Mouse (Mus musculus): ENCODE measurements around the gene Flvcr2. TPM values are rescaled to one million over a fixed set of nuclear protein-coding genes. Genes with fewer than 3 reads are reported as not detected.

Flvcr2 gene
- polyA plus RNA-seq, 1 experiment from 2014 or later: 5.6 TPM

GRCm38 (mm10) chr12:85810959-85811358 lies 64.6 kb downstream of the Flvcr2 start:
- H3K36me3 ChIP-seq: peaks cover 26% of the 10 kb centered on the region

GRCm38 (mm10) chr12:85811676-85812075 lies 65.3 kb downstream of the Flvcr2 start:
- 98% methylated on average over 4 of the region's 4 CpGs for WGBS
- H3K36me3 ChIP-seq: peaks cover 32% of the 10 kb centered on the region
- ATAC-seq (ENCODE audit: low FRiP score): no peak

More at GRCm38 (mm10) chr12:85810959-85811358, 64.6 kb downstream of the Flvcr2 start:
- H3K9me3 ChIP-seq (replicated peaks): no peaks in the 10 kb centered on the region
- ATAC-seq (ENCODE audit: low FRiP score): no peak
- no peak overlapping the region for H3K4me3 ChIP-seq (replicated peaks)
- no peaks in the 10 kb centered on the region for H3K4me1 ChIP-seq
- no peaks in the 10 kb centered on the region for H3K27me3 ChIP-seq (replicated peaks)
- no peak overlapping the region for H3K4me2 ChIP-seq
- no peak overlapping the region for H3K9ac ChIP-seq (replicated peaks)
- no peak overlapping the region for H3K27ac ChIP-seq (replicated peaks)

GRCm38 (mm10) chr12:85813599-85813998 lies 67.3 kb downstream of the Flvcr2 start:
- Histone ChIP-seq H3K27me3 (replicated peaks) (no peaks in the 10 kb centered on the region), H3K36me3 (peaks cover 44% of the 10 kb centered on the region), H3K4me3 (replicated peaks) (no peak overlapping the region), H3K4me1 (0 out of 2 replicates have a peak, but pooled peaks cover 2% of the 10 kb centered on the region), H3K4me2 (no peak overlapping the region), H3K9ac (replicated peaks) (no peak overlapping the region), H3K27ac (replicated peaks) (no peak overlapping the region), H3K9me3 (replicated peaks) (no peaks in the 10 kb centered on the region)
- WGBS: 73% methylated on average over 2 of the region's 2 CpGs
- ATAC-seq (ENCODE audit: low FRiP score): no peak; the same call in 1 of the 2 replicates

More at GRCm38 (mm10) chr12:85811676-85812075, 65.3 kb downstream of the Flvcr2 start:
- Histone ChIP-seq H3K27ac (replicated peaks) (no peak overlapping the region), H3K4me2 (no peak overlapping the region), H3K4me3 (replicated peaks) (no peak overlapping the region), H3K9ac (replicated peaks) (no peak overlapping the region), H3K4me1 (no peaks in the 10 kb centered on the region), H3K27me3 (replicated peaks) (no peaks in the 10 kb centered on the region), H3K9me3 (replicated peaks) (no peaks in the 10 kb centered on the region)

GRCm38 (mm10) chr12:85822051-85822450 lies 75.7 kb downstream of the Flvcr2 start:
- ATAC-seq (ENCODE audit: low FRiP score): no peak
- no peak overlapping the region for H3K27ac ChIP-seq (replicated peaks)
- no peaks in the 10 kb centered on the region for H3K9me3 ChIP-seq (replicated peaks)
- no peak overlapping the region for H3K4me3 ChIP-seq (replicated peaks)
- no peaks in the 10 kb centered on the region for H3K27me3 ChIP-seq (replicated peaks)
- no peak overlapping the region for H3K4me2 ChIP-seq
- H3K36me3 ChIP-seq: peaks cover 35% of the 10 kb centered on the region
- H3K4me1 ChIP-seq: peaks cover 40% of the 10 kb centered on the region
- whole genome bisulfite sequencing: 79% methylated on average over 9 of the region's 9 CpGs
- no peak overlapping the region for H3K9ac ChIP-seq (replicated peaks)

DNA sequence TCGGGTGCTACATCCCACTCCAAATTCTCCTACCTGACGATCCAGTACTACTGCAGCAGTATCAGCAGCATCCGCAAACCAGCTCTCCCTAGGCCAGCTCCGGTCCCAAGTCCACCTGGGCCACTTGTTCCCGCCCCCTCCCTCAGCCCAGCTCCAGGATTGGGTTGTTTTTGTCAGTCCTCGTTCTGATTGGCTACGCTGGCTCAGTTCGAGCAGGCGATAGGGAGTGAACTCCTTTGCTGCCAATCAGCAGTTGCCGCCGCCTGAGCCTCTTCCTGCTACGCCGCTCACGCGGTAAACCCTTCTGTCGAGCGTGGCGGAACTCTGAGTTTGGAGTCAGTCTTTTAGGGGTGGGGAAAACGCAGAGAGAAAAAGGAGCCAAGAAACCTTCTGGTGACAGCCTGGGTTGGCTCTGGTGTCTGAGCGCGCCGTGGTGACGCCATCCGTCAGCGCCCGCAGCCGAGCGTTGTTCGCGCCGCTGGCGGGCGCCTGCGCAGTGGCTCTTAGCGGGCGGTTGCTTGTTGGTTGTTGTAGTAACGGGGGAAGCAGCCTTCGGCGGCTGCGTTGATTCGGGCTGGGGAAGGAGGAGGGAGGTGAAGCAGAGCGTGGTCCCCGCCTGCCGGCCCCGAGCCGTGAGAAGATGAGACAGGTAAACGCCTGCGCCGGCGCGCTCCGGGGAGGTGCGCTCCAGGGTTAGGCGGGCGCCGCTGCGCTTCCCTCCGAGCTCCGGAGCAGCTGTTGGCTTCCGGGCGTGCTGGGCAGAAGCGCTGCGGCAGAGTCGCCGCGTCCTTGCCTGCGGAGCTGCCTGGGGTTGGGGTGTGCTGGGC lies 78.3 kb downstream of the Flvcr2 start, which contains the start of the genes Erg28 and Ttll5:
Gene Erg28, minus strand, starts transcription at position 113 of the 827 bp plus-strand sequence.
Gene Ttll5, plus strand, starts transcription at position 222 of the 827 bp plus-strand sequence.
- WGBS: under 1% methylated on average over 66 of the region's 67 CpGs
- Histone ChIP-seq H3K9me3 (replicated peaks) (no peaks in the 10 kb centered on the region), H3K4me3 (replicated peaks) (peak within 1 kb of the TSS; percentile 80), H3K4me2 (peak within 1 kb of the TSS; percentile 73), H3K36me3 (peaks cover 18% of the 10 kb centered on the region; the same call in 1 of the 2 replicates), H3K27ac (replicated peaks) (peak within 1 kb of the TSS; percentile 95), H3K4me1 (peaks cover 38% of the 10 kb centered on the region), H3K27me3 (replicated peaks) (no peaks in the 10 kb centered on the region), H3K9ac (replicated peaks) (peak within 1 kb of the TSS; percentile 78)
- peak; percentile 98 for ATAC-seq (ENCODE audit: low FRiP score)

- Histone ChIP-seq H3K4me1 (peaks cover 38% of the 10 kb centered on the region), H3K9me3 (replicated peaks) (no peaks in the 10 kb centered on the region), H3K4me3 (replicated peaks) (peak overlapping the region; percentile 80), H3K36me3 (peaks cover 14% of the 10 kb centered on the region; the same call in 1 of the 2 replicates), H3K4me2 (peak overlapping the region; percentile 73), H3K27ac (replicated peaks) (peak overlapping the region; percentile 95), H3K9ac (replicated peaks) (peak overlapping the region; percentile 78), H3K27me3 (replicated peaks) (no peaks in the 10 kb centered on the region)
- ATAC-seq (ENCODE audit: low FRiP score): no peak
- WGBS: 12% methylated on average over 8 of the region's 8 CpGs
These were observed 79.0 kb downstream of the Flvcr2 start for GRCm38 (mm10) chr12:85825361-85825760.

GRCm38 (mm10) chr12:85825822-85826221 lies 79.5 kb downstream of the Flvcr2 start:
- peak overlapping the region; percentile 73 for H3K4me2 ChIP-seq
- H3K4me3 ChIP-seq (replicated peaks): peak overlapping the region; percentile 80; the same call in 1 of the 2 replicates
- H3K27ac ChIP-seq (replicated peaks): no peak overlapping the region
- peaks cover 14% of the 10 kb centered on the region; the same call in 1 of the 2 replicates for H3K36me3 ChIP-seq
- 80% methylated on average over 2 of the region's 2 CpGs for WGBS
- H3K4me1 ChIP-seq: peaks cover 38% of the 10 kb centered on the region
- H3K27me3 ChIP-seq (replicated peaks): no peaks in the 10 kb centered on the region
- no peaks in the 10 kb centered on the region for H3K9me3 ChIP-seq (replicated peaks)
- no peak for ATAC-seq (ENCODE audit: low FRiP score)
- no peak overlapping the region for H3K9ac ChIP-seq (replicated peaks)

- Histone ChIP-seq H3K4me2 (no peak overlapping the region), H3K4me3 (replicated peaks) (no peak overlapping the region), H3K27ac (replicated peaks) (no peak overlapping the region), H3K27me3 (replicated peaks) (no peaks in the 10 kb centered on the region), H3K4me1 (peaks cover 18% of the 10 kb centered on the region), H3K36me3 (peaks cover 22% of the 10 kb centered on the region), H3K9me3 (replicated peaks) (no peaks in the 10 kb centered on the region), H3K9ac (replicated peaks) (no peak overlapping the region)
- no peak for ATAC-seq (ENCODE audit: low FRiP score)
- 98% methylated on average over 3 of the region's 3 CpGs for WGBS
These were observed 82.5 kb downstream of the Flvcr2 start for GRCm38 (mm10) chr12:85828856-85829255.

DNA sequence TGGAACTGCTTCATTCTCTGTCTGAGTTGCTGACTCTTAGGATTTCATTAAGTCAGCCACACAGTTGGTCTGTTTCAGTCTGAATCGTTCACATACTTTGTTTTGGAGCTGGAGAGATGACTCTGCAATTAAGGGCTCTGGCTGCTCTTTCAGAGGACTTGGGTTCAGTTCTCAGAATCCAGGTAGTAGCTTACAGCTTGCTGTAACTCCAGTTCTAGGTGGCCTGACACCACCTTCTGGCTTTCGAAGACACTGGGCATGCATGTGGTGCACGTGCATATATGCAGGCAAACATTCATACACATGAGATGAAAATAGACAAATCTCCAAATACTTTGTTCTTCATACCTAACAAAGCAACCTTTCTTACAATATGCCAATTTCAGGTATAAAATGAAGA lies 83.5 kb downstream of the Flvcr2 start:
- Histone ChIP-seq H3K4me1 (peaks cover 15% of the 10 kb centered on the region), H3K4me3 (replicated peaks) (no peak overlapping the region), H3K9me3 (replicated peaks) (no peaks in the 10 kb centered on the region), H3K27ac (replicated peaks) (no peak overlapping the region), H3K4me2 (no peak overlapping the region), H3K36me3 (peaks cover 26% of the 10 kb centered on the region), H3K9ac (replicated peaks) (no peak overlapping the region), H3K27me3 (replicated peaks) (no peaks in the 10 kb centered on the region)
- 92% methylated on average over 3 of the region's 3 CpGs for WGBS
- ATAC-seq (ENCODE audit: low FRiP score): no peak

DNA sequence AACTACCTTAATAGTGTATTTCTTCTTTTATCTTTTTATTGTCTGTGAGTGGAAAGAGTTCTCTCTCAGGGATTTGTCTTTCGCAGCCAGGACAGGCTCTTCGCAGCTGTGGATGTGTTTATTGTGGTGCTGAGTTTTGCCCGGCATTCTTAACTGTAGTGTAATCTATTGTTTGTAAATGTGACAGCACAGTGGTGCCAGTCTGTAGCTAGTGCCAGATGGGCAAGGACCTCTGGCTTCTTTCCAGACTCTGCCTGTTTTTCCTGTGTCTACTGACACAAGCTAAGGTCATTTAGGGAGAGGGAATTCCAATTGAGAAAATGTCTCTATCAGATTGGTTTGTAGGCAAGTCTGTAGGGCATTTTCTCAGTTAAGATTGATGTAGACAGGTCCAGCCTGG lies 84.4 kb downstream of the Flvcr2 start:
- Histone ChIP-seq H3K27ac (replicated peaks) (no peak overlapping the region), H3K9me3 (replicated peaks) (no peaks in the 10 kb centered on the region), H3K9ac (replicated peaks) (no peak overlapping the region), H3K27me3 (replicated peaks) (no peaks in the 10 kb centered on the region), H3K36me3 (peaks cover 27% of the 10 kb centered on the region), H3K4me1 (peaks cover 10% of the 10 kb centered on the region), H3K4me2 (no peak overlapping the region), H3K4me3 (replicated peaks) (no peak overlapping the region)
- no peak for ATAC-seq (ENCODE audit: low FRiP score)
- WGBS: 52% methylated on average over 3 of the region's 3 CpGs

DNA sequence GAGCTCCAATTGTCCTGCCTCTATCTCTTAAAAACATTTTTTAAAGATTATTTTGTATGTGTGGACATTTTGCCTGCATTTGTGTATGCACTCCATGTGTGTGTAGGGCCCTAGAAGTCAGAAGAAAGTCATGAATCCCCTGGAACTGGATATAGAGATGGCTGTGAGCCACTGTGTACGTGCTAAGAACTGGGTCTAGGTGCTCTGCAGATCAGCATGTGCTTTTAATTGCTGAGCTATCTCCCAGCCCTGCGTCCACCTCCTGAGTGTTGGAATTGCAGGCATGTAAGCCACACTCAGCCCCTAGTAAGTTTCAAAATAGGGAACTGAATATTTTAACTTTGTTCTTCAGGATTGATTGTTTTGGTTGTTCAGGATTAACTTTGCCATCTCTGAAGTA lies 88.2 kb downstream of the Flvcr2 start:
- Histone ChIP-seq H3K4me2 (no peak overlapping the region), H3K36me3 (peaks cover 24% of the 10 kb centered on the region), H3K4me3 (replicated peaks) (no peak overlapping the region), H3K9ac (replicated peaks) (no peak overlapping the region), H3K4me1 (no peaks in the 10 kb centered on the region), H3K9me3 (replicated peaks) (no peaks in the 10 kb centered on the region), H3K27ac (replicated peaks) (no peak overlapping the region), H3K27me3 (replicated peaks) (no peaks in the 10 kb centered on the region)
- no peak for ATAC-seq (ENCODE audit: low FRiP score)
- 96% methylated on average over 2 of the region's 2 CpGs for WGBS

DNA sequence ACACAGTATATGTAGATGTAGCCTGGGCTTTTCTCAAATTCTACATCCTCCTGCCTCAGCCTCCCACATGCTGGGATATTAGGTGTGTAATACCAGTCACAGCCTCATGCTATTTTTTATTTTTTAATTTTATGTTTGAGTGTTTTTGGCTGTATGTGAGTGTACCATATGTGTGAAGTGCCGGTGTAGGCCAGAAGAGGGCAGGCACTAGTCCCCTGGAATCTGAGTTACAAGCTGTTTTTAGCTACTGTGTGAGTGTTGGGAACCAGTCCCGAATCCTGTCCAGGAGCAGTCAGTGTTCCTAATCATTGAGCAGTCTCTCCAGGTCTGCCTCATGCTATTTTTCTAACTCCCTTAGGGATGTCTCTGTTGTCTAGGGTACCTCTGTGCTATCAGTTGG lies 91.4 kb downstream of the Flvcr2 start:
- H3K4me2 ChIP-seq: no peak overlapping the region
- no peak overlapping the region for H3K27ac ChIP-seq (replicated peaks)
- peaks cover 10% of the 10 kb centered on the region for H3K36me3 ChIP-seq
- H3K9ac ChIP-seq (replicated peaks): no peak overlapping the region
- H3K27me3 ChIP-seq (replicated peaks): no peaks in the 10 kb centered on the region
- WGBS: 91% methylated on average over 2 of the region's 2 CpGs
- no peak for ATAC-seq (ENCODE audit: low FRiP score)
- H3K9me3 ChIP-seq (replicated peaks): no peaks in the 10 kb centered on the region
- H3K4me1 ChIP-seq: no peaks in the 10 kb centered on the region
- no peak overlapping the region for H3K4me3 ChIP-seq (replicated peaks)

All from neural tube, embryonic 15.5 days (tissue).